Mouse (Mus musculus): ENCODE data around the gene Disp3. TPM values are rescaled to one million over a fixed set of nuclear protein-coding genes. Genes with fewer than 3 reads are reported as not detected.

Gene Disp3
- total and polyA plus RNA-seq, 2 experiments from 2014 or later, result 0.11 TPM; not detected in 1

DNA sequence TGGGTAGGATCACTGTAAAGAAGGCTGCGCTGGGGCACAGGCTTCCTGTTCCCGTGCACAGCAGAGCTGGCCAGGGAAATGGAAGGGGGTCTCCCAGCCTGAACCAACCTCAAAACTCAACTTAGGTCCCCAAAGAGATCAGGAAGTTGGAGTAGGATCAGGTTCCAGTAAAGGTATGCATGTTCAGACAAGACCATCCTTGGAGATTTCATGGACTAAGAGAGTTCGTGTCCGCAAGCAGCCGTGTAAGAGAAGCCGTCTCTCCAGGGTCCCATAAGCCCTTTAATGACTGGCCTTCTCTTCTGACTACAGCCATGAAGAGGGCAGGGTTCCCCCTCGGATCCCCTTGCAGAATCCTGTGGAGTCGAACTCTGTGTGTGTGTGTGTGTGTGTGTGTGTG lies 39.0 kb upstream of the Disp3 start:
- no peak for DNase-seq (ENCODE audit: low spot score)
- Histone ChIP-seq H3K27me3 (ENCODE audit: control insufficient read depth, insufficient read depth, low read length) (peaks cover 9% of the 10 kb centered on the region; the same call in 1 of the 2 replicates), H3K4me3 (ENCODE audit: low read depth, low read length) (no peak overlapping the region), H3K27ac (ENCODE audit: low read depth) (no peak overlapping the region), H3K9me3 (replicated peaks; ENCODE audit: control insufficient read depth, low read length) (0 out of 2 replicates have a peak, but pooled peaks cover 4% of the 10 kb centered on the region), H3K36me3 (replicated peaks; ENCODE audit: control insufficient read depth, insufficient read depth, low read length) (no peaks in the 10 kb centered on the region), H3K9ac (replicated peaks; ENCODE audit: low read depth, low read length) (no peak overlapping the region), H3K4me2 (ENCODE audit: low read depth, low read length) (no peak overlapping the region), H3K4me1 (ENCODE audit: control insufficient read depth, insufficient read depth) (no peaks in the 10 kb centered on the region)
- WGBS, result 65% methylated on average over 8 of the region's 8 CpGs
- TF ChIP-seq EP300 (IDR thresholded peaks at IDR 0.05; ENCODE audit: low read depth) (no peak), CTCF (IDR thresholded peaks at IDR 0.05; ENCODE audit: low read depth) (no peak)
- ATAC-seq (ENCODE audit: insufficient read depth, low read depth), result no peak

DNA sequence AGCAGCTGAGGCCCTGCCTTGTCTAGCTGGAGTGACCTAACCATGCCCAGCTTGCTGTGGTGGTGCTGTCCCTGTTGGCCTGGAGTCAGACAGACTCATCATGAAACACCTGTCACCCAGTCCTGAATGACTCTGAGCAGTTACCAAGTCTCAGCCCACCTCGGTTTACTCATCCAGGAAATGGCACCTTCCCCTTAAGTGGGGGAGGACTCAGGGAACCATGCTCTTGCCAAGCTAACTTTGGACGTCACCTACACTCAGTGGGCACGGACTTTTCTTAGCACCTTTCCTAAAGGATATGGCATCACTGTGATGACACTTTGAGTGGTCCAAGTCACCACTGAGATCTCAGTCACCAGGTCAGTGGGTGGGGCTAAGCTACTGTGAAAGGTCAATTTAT lies 38.2 kb upstream of the Disp3 start:
- H3K27ac ChIP-seq (ENCODE audit: low read depth), result no peak overlapping the region
- DNase-seq (ENCODE audit: low spot score) (no peak), ATAC-seq (ENCODE audit: insufficient read depth, low read depth) (no peak)
- H3K36me3 ChIP-seq (replicated peaks; ENCODE audit: control insufficient read depth, insufficient read depth, low read length), result no peaks in the 10 kb centered on the region
- no peak overlapping the region for H3K4me2 ChIP-seq (ENCODE audit: low read depth, low read length)
- TF ChIP-seq CTCF (IDR thresholded peaks at IDR 0.05; ENCODE audit: low read depth) (no peak), EP300 (IDR thresholded peaks at IDR 0.05; ENCODE audit: low read depth) (no peak)
- H3K4me3 ChIP-seq (ENCODE audit: low read depth, low read length), result no peak overlapping the region
- H3K9ac ChIP-seq (replicated peaks; ENCODE audit: low read depth, low read length), result no peak overlapping the region
- H3K9me3 ChIP-seq (replicated peaks; ENCODE audit: control insufficient read depth, low read length), result 0 out of 2 replicates have a peak, but pooled peaks cover 4% of the 10 kb centered on the region
- no peaks in the 10 kb centered on the region for H3K4me1 ChIP-seq (ENCODE audit: control insufficient read depth, insufficient read depth)
- WGBS, result 70% methylated on average over 3 of the region's 3 CpGs
- H3K27me3 ChIP-seq (ENCODE audit: control insufficient read depth, insufficient read depth, low read length), result peaks cover 9% of the 10 kb centered on the region; the same call in 1 of the 2 replicates

DNA sequence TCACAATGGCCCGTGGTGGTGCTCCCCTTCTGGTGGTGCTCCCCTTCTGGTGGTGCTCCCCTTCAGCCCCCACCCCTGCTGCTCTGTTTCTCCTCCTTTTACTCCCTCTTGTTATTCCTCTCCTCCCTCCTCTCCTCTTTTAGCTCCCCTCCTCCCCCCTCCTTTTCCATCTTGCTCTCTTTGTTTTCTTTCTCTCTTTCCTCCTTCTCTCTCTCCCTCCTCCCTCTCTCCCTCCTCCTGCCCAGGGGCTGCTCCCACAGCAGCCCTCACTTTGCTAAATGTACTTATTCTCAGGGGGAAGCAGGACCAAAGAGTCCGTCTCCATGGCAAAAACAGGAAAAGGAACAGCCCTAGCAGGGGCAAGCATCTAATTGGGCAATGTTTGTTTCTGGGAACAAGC lies 37.3 kb upstream of the Disp3 start:
- Histone ChIP-seq H3K9ac (replicated peaks; ENCODE audit: low read depth, low read length) (no peak overlapping the region), H3K4me1 (ENCODE audit: control insufficient read depth, insufficient read depth) (no peaks in the 10 kb centered on the region), H3K9me3 (replicated peaks; ENCODE audit: control insufficient read depth, low read length) (0 out of 2 replicates have a peak, but pooled peaks cover 4% of the 10 kb centered on the region), H3K27me3 (ENCODE audit: control insufficient read depth, insufficient read depth, low read length) (peaks cover 9% of the 10 kb centered on the region; the same call in 1 of the 2 replicates), H3K36me3 (replicated peaks; ENCODE audit: control insufficient read depth, insufficient read depth, low read length) (no peaks in the 10 kb centered on the region), H3K4me2 (ENCODE audit: low read depth, low read length) (no peak overlapping the region), H3K4me3 (ENCODE audit: low read depth, low read length) (no peak overlapping the region), H3K27ac (ENCODE audit: low read depth) (no peak overlapping the region)
- 14% methylated on average over 2 of the region's 2 CpGs for WGBS
- ATAC-seq (ENCODE audit: insufficient read depth, low read depth) (no peak), DNase-seq (ENCODE audit: low spot score) (no peak)
- no peak for TF ChIP-seq EP300 (IDR thresholded peaks at IDR 0.05; ENCODE audit: low read depth)
- TF ChIP-seq CTCF (IDR thresholded peaks at IDR 0.05; ENCODE audit: low read depth), result no peak

DNA sequence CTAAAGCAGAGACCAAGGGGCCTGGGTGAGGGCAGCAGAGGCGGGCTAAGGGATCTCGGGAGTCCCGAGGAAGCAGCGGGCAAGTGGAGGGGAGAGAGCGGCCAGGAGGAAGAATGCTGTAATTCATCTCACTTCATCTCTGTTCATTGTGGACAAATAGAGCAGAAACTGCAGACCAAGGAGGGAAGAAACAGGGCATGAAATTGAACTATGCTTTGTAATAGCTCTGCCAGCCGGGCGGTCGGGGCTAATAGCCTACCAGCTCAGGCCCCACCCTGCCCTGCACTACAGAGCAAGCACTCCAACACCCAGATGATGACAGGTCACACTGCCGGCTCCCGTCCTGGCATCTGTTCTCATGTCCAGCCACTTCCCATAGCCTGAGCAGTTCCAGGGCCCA lies 34.4 kb upstream of the Disp3 start:
- Histone ChIP-seq H3K4me2 (ENCODE audit: low read depth, low read length) (no peak overlapping the region), H3K27ac (ENCODE audit: low read depth) (no peak overlapping the region), H3K27me3 (ENCODE audit: control insufficient read depth, insufficient read depth, low read length) (peaks cover 9% of the 10 kb centered on the region; the same call in 1 of the 2 replicates), H3K9me3 (replicated peaks; ENCODE audit: control insufficient read depth, low read length) (no peaks in the 10 kb centered on the region), H3K9ac (replicated peaks; ENCODE audit: low read depth, low read length) (no peak overlapping the region), H3K4me3 (ENCODE audit: low read depth, low read length) (no peak overlapping the region), H3K36me3 (replicated peaks; ENCODE audit: control insufficient read depth, insufficient read depth, low read length) (no peaks in the 10 kb centered on the region), H3K4me1 (ENCODE audit: control insufficient read depth, insufficient read depth) (no peaks in the 10 kb centered on the region)
- 44% methylated on average over 8 of the region's 10 CpGs for WGBS
- ATAC-seq (ENCODE audit: insufficient read depth, low read depth), result no peak
- TF ChIP-seq EP300 (IDR thresholded peaks at IDR 0.05; ENCODE audit: low read depth) (no peak), CTCF (IDR thresholded peaks at IDR 0.05; ENCODE audit: low read depth) (no peak)
- no peak for DNase-seq (ENCODE audit: low spot score)

DNA sequence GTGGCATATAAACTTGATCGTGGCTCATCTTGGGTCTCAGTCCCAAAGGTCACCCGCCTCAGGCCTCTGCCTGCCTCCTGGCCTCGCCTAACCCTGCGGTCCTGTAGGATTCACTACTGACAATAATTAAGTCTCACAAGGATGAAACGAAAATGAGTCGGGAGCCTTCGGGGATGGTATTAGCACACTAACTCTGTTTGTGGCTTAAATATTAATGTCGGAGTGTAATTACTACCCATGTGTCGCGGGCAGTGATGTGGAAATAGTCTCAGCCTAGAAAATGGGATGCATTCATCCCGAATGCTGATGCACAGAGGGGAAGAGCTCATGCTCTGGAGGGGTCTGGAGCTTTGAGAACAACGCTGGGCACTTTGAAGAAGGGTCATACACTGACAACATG lies 31.6 kb upstream of the Disp3 start:
- H3K4me3 ChIP-seq (ENCODE audit: low read depth, low read length), result no peak overlapping the region
- H3K27me3 ChIP-seq (ENCODE audit: control insufficient read depth, insufficient read depth, low read length), result peaks cover 4% of the 10 kb centered on the region; the same call in 1 of the 2 replicates
- no peak overlapping the region for H3K9ac ChIP-seq (replicated peaks; ENCODE audit: low read depth, low read length)
- H3K4me1 ChIP-seq (ENCODE audit: control insufficient read depth, insufficient read depth), result no peaks in the 10 kb centered on the region
- no peaks in the 10 kb centered on the region for H3K9me3 ChIP-seq (replicated peaks; ENCODE audit: control insufficient read depth, low read length)
- H3K4me2 ChIP-seq (ENCODE audit: low read depth, low read length), result no peak overlapping the region
- ATAC-seq (ENCODE audit: insufficient read depth, low read depth) (no peak), DNase-seq (ENCODE audit: low spot score) (no peak)
- H3K27ac ChIP-seq (ENCODE audit: low read depth), result no peak overlapping the region
- TF ChIP-seq CTCF (IDR thresholded peaks at IDR 0.05; ENCODE audit: low read depth), result no peak
- TF ChIP-seq EP300 (IDR thresholded peaks at IDR 0.05; ENCODE audit: low read depth), result no peak
- WGBS, result 83% methylated on average over 12 of the region's 12 CpGs
- no peaks in the 10 kb centered on the region for H3K36me3 ChIP-seq (replicated peaks; ENCODE audit: control insufficient read depth, insufficient read depth, low read length)

All from heart, postnatal 0 days (tissue).